Mouse (Mus musculus) erythroblast, adult 5-6 weeks (primary cell): ENCODE measurements around the gene Gm973. TPM values are rescaled to one million over a fixed set of nuclear protein-coding genes. Genes with fewer than 3 reads are reported as not detected.
"Not testable (repeated sequence)": the region's sequence is repeated elsewhere in the genome, so short reads cannot be mapped to it uniquely, and the experiment has no call there.

Experiments used
- ATAC-seq: replicated peaks from 2 replicates; pipeline ENCODE4 v1.8.0; 2016; ENCODE audit warnings: moderate number of reproducible peaks, mild to moderate bottlenecking, moderate TSS enrichment, inconsistent platforms; ENCODE audit not compliant: poor library complexity, low FRiP score, severe bottlenecking
- total RNA-seq, 2 experiments: library from RNA; stranded (forward) in 1 of 2; stranded (reverse) in 1 of 2; fragments of 150-400 nt in 1 of 2; fragments of 200-764, 138-1000 nt in 1 of 2; gene quantifications; 2 replicates each; pipeline versions ENCODE4 v1.2.3 to v1.2.4; 2015 to 2017; ENCODE audit warnings: low replicate concordance in 2 of 2

Gene Gm973
- total RNA-seq, 2 experiments from 2014 or later = 7.0 TPM; not detected in 1

DNA sequence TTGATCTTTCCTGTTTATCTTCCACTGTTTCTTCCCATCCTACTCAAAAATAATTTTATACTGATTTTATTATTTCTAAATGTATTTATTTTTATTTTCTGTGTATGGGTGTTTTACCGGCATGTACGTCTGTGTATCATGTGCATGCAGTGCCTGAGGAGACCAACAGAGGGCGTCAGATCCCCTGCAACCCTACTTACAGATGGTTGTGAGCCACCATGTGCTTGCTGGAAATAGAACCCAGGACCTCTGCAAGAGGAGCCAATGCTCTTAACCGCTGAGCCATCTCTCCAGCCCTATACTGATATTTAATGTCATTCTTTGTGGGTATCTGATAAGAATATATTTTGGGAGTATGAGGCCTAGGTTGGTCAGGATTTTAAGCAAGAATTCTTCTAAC is 93.4 kb downstream of the Gm973 start:
- no peak for ATAC-seq

GRCm38 (mm10) chr1:59609896-59610295 is 93.8 kb downstream of the Gm973 start:
- ATAC-seq = no peak

DNA sequence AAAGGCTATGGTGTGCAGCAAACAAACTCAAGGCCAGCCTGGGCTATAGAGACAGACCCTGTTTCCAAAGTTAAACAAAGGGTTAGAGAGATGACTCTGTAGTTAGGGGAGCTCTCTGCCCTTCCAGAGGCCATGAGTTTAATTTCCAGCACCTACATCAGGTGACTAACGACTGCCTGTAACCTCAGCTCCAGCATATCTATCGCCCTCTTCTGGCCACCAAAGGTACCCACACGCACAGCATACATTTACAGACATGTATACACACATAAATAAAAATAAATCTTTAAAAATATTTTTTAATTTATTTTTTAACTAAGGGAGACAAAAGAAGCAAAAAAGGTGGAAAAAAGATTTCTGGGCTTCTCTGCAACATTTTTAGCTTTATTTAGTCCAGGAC is 94.9 kb downstream of the Gm973 start:
- ATAC-seq = no peak

DNA sequence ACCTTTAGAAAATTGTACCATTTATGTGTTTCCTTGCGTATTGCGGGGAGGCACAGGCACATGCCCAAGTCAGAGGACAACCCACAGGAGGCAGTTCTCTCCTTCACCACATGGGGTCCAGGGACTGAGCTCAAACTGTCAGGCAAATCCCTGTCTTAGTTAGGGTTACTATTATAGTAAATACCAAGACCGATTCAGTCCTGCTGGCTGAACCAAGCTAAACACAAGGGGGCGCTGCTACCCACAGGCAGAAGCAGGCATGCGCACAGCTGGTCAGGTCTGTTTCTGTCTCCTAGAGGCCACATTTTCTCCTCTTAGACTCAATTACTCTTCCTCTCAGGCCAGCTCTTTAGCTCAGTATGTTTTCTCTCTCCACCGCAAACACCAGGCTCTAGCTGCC is 97.7 kb downstream of the Gm973 start:
- ATAC-seq = no peak

DNA sequence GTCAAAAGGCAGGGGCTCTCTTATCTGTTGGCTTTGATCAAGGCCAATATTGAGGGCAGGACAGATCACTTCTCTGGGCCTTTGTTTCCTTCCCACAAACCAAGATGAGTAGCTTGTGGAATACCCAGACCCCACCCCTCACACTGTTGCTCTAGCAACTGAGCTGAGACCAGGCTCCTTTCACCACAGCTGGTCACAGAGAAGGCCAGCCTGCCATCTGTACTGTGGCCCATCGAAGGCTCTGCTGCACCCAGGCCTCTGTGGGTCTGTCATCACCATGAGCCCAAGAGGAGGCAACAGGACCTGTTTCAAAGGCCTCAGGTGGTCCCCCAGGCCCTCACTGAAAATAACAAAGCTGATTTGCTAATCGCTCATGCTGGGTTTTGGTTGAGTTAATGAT is 99.0 kb downstream of the Gm973 start:
- ATAC-seq = no peak

- ATAC-seq = no peak
These were observed 103.1 kb downstream of the Gm973 start for GRCm38 (mm10) chr1:59619201-59619600.

GRCm38 (mm10) chr1:59623325-59624017 is 107.4 kb downstream of the Gm973 start:
- ATAC-seq = peak; percentile 93

- no peak for ATAC-seq
These were observed 109.3 kb downstream of the Gm973 start for GRCm38 (mm10) chr1:59625410-59625809.

DNA sequence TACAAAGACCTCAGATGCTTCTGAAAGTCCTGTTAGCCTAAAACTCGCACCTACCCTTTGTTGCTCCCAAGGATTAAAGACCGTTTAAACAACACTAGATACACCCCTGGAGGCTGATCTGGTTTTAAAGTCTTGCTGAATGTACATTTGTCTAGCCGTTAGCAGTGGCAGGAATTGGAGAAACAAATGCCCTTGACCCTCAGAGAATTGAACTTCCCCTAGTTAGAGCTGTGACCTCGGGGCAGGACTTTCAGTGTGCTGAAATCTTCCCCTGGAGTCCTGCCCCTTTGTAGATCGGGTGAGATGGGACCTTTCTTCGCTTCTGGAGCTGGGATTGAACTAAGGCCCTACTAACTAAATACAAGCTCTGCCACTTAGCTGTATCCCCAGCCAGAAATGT is 113.1 kb downstream of the Gm973 start:
- ATAC-seq = no peak

DNA sequence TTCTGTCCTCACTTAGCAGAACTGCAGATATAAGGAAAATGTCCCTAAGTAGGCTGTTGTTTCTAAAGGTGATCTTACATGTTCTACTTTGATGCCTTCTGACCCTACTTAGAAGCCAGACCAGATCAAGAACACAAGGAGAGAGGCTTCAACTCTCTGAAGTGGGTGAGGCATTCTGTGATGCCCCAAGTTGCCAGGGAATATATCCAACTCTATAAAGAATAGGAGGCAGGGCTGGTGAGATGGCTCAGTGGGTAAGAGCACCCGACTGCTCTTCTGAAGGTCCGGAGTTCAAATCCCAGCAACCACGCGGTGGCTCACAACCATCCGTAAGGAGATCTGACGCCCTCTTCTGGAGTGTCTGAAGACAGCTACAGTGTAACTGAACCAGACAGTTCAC is 114.3 kb downstream of the Gm973 start:
- ATAC-seq = not testable (repeated sequence)

- ATAC-seq = no peak
These were observed 116.1 kb downstream of the Gm973 start for GRCm38 (mm10) chr1:59631986-59632659.

- ATAC-seq = no peak
These were observed 117.0 kb downstream of the Gm973 start for GRCm38 (mm10) chr1:59633056-59633455.

DNA sequence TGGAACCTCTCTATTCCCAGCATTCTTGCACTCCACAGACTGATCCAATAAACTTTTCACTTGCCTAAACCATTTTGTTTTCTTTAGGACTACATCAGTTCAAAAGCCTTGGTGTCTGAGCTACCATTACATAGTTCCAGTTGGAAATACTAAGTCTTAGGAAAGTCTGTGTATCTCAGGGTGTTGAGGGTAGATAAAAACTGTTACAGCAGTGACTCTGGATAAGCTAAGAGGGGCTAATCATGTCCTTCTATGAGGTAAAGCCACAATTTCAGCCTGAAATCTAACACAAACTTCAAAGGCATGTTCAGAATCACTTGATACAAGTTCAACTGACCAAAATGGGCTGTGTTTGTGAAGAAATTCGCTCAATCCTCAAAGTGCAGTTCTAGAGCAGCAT is 120.3 kb downstream of the Gm973 start:
- ATAC-seq = no peak

- ATAC-seq = no peak
These were observed 122.3 kb downstream of the Gm973 start for GRCm38 (mm10) chr1:59638371-59638770.

- ATAC-seq = no peak
These were observed 126.4 kb downstream of the Gm973 start for GRCm38 (mm10) chr1:59642488-59642887.

DNA sequence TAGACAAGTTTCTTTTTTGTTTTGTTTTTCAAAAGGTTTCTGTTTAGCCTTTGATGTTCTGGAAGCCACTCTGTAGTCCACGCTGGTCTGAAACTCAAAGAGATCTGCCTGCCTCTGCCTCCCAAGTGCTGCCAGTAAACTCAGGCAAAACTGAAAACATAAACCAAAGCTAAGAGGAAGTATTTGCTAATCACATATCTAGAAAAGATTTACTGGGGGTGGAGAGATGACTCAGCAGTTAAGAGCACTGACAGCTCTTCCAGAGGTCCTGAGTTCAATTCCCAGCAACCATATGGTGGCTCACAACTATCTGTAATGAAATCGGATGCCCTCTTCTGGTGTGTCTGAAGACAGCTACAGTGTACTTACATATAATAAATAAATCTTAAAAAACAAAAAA is 130.4 kb downstream of the Gm973 start:
- not testable (repeated sequence) for ATAC-seq

GRCm38 (mm10) chr1:59651201-59651819 is 135.2 kb downstream of the Gm973 start:
- ATAC-seq = no peak

- ATAC-seq = no peak
These were observed 137.3 kb downstream of the Gm973 start for GRCm38 (mm10) chr1:59653243-59653911.

DNA sequence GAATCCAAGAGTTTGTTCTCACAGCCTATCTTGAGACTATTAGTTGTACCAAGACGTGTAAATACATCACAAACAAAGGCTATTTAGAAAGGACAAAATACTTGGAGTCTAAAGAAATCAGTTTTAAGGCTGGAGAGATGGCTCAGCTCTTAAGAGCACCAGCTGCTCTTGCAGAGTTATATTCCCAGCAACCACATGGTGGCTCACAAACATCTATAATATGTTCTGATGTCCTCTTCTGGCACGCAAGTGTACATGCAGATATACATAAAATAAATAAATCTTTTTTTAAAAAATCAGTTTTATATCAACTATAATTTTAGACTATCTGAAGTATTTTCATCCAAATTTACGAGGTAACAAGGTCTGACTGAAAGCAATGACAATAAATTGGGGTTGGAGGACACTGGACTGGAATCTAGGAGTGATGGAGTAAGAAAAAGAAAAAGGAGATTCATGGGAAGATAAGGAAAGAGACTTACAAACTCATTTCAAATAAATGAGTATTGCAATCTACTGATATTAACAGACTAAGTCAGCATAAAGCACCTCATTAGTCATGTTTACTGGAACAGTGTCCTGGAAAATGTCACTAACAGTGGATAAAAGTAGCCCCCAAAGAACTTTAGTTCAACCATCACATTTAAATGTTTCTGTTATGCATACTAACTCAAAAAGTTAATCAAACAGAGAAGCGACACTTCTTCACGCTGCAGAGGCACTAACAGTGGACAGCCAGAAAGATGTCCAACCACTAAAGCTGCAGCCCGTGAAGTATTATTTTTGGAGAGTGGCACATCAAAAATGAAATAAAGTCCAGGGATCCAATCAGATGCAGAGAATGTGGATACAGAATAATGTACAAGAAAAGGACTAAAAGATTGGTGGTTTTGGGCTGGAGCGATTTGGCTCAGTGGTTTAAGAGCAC is 140.4 kb downstream of the Gm973 start:
- ATAC-seq = no peak
